Mouse (Mus musculus): ENCODE measurements at regions not wholly inside any gene's neighbourhood (a gene's known extent, or its start where the extent isn't known, plus 50 kb on each side); places are given as distances from the start of the nearest gene placed in this dataset.

DNA sequence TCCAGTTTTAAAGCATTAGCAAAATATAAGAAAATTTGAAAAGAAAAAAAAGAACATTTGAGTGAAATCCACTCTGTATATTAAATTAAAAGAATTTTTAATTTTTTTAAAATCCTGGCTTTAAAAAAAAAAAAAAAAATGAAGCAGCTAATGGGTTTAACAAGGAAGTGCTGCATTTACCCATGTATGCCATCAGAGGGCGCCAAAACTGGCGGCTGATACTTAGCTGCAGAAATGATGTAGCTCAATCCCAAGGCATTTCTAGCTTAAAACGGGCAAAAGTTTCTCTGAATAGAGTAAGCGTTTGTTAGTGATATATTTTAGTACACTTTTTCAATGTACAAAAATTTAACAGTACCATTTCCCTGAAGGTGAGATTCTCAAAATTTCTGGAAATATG is 74.4 kb upstream of the Mrpl21 start:
- no peak for TF ChIP-seq EP300 (IDR thresholded peaks at IDR 0.05; ENCODE audit: low read depth)
- peak; percentile 64 for TF ChIP-seq CTCF (IDR thresholded peaks at IDR 0.05; ENCODE audit: low read depth)
- Histone ChIP-seq H3K4me1 (replicated peaks; ENCODE audit: control insufficient read depth in 2 of 2, insufficient read depth in 2 of 2, low read length in 1 of 2) (no peaks in the 10 kb centered on the region), H3K36me3 (replicated peaks; ENCODE audit: control insufficient read depth, insufficient read depth, low read depth) (no peaks in the 10 kb centered on the region), H3K4me3 (ENCODE audit: insufficient read depth in 1 of 2, low read depth in 2 of 2, low read length in 2 of 2) (no peak overlapping the region), H3K9me3 (ENCODE audit: control insufficient read depth, low read length) (no peaks in the 10 kb centered on the region), H3K27me3 (ENCODE audit: control insufficient read depth, insufficient read depth, low read length) (no peaks in the 10 kb centered on the region), H3K9ac (replicated peaks) (no peak overlapping the region), H3K27ac (no peak overlapping the region), H3K4me2 (ENCODE audit: low read depth) (no peak overlapping the region)
- ATAC-seq (ENCODE audit: insufficient read depth): no peak
- WGBS (ENCODE audit: insufficient replicate concordance): 5% methylated on average over 4 of the region's 4 CpGs
- peak in 1 of 3 experiments; percentile 7 for DNase-seq (ENCODE audit: low read depth in 3 of 3, low spot score in 3 of 3)

All from liver, embryonic 14.5 days (tissue).